Mouse (Mus musculus) bone marrow, adult 2 months (tissue): Measurements from ENCODE around the gene Rab5if. TPM values are rescaled to one million over a fixed set of nuclear protein-coding genes. Genes with fewer than 3 reads are reported as not detected.
A peak's percentile ranks its signal among the peaks of the same experiment; 100 is the strongest.
"Not testable (repeated sequence)": the region's sequence is repeated elsewhere in the genome, so short reads cannot be mapped to it uniquely, and the experiment has no call there.

Experiments
- H3K27ac ChIP-seq: fragments of 200-500 bp; 2 replicates; pipeline ENCODE4 v1.5.1; 2012; ENCODE audit warnings: low read depth, mild to moderate bottlenecking, control low read depth, inconsistent platforms, low read length; ENCODE audit not compliant: control insufficient read depth, poor library complexity, insufficient read depth
- H3K4me1 ChIP-seq: fragments of 200-500 bp; 2 replicates; pipeline ENCODE4 v1.6.1; 2011; ENCODE audit warnings: low read length; ENCODE audit not compliant: control insufficient read depth, insufficient read depth
- H3K4me3 ChIP-seq: fragments of 200-500 bp; replicated peaks from 2 replicates; pipeline ENCODE3; 2011; ENCODE audit warnings: mild to moderate bottlenecking, low read depth, low read length, control low read depth; ENCODE audit not compliant: control insufficient read depth
- CTCF ChIP-seq: fragments of 200-500 bp; IDR thresholded peaks from 2 replicates; pipeline ENCODE4 v1.5.1; 2011; ENCODE audit warnings: low read length, control low read depth; ENCODE audit not compliant: control insufficient read depth, insufficient read depth
- POLR2A ChIP-seq: fragments of 200-500 bp; IDR thresholded peaks from 2 replicates; pipeline ENCODE4 v1.6.1; 2011; ENCODE audit warnings: low read depth, mild to moderate bottlenecking, control low read depth, low read length, borderline replicate concordance; ENCODE audit not compliant: control insufficient read depth
- WGBS: fragments of 180-500 bp; shearing (Covaris S2); methylation state at CpG from one replicate; pipeline ENCODE4 v1.1.7; 2018; 5-methylcytosine and 5-hydroxymethylcytosine counted together
- polyA plus RNA-seq: library from polyadenylated mRNA; stranded (reverse); fragments of >200 nt; gene quantifications from 2 replicates; pipeline ENCODE4 v1.2.4, GENCODE M21; 2011; ENCODE audit warnings: low replicate concordance; ENCODE audit not compliant: missing spikeins, insufficient read depth, insufficient read length

The Rab5if gene
- 55.4 and 82.3 TPM in 2 replicates for polyA plus RNA-seq

DNA sequence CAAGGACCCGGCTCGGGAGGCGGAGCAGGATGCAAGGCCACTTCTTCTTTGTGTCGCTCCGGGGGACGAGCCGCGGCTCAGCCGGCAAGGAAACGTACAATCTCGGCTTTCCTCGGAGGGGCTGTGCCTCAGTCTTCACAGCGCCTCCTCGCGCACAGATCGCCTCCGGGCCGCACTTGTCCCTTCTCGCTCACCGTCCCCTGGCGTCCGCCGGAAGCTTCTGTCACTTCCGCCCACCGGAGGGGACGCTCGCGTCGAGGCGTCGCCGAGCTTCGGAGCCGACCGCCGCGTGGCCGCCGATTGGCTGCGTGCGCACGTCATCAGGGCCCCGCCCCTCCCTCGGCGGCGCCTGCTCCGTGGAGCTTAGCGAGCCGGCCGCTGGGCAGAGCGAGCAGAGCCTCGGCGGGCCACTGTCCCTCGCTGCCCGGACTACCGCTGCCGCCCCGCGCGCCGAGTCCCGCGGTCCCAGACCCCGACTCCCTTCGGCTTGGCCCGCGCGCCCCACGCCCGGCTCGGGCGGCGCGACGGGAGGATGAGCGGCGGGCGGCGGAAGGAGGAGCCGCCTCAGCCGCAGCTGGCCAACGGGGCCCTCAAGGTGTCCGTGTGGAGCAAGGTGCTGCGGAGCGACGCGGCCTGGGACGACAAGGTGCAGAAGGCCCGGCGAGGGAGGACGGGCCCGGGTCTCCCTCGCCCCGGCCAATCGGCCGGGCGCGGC is at the start of gene Rab5if:
Gene Rab5if, plus strand, starts transcription at position 357 of the 715 bp plus-strand sequence.
- under 1% methylated on average over 98 of the region's 98 CpGs for WGBS

DNA sequence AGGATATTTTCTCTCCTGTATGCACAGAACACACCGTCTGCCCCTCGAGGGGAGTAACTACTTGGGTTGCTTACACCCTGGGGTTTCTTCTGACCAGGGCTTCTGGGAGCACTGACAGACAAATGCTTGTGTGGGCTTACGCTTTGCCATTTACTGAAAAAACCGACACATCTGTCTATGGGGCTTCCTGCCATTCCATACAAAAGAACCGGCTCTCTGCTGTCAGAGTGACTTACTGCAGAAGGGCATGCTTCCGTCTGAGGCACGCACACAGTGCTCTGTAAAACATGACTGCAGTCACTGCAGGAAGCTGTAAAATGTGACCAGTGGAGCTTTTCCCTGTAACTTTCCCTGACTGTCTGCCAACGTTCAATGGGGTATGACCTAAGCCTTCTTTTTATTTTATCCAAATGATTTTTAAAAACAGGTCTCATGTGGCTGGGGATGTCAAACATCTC is 48.6 kb upstream of the Rab5if start:
- no peak overlapping the region for H3K27ac ChIP-seq
- H3K4me3 ChIP-seq: no peak overlapping the region
- WGBS: 11% methylated on average over 8 of the region's 8 CpGs

More for the DNA sequence above, at the start of gene Rab5if:
- H3K4me1 ChIP-seq: peaks cover 2% of the 10 kb centered on the region
- TF ChIP-seq POLR2A (peak; percentile 74; the same call in 1 of the 2 replicates), CTCF (peak; percentile 67; the same call in 1 of the 2 replicates)
- H3K27ac ChIP-seq: peak within 1 kb of the TSS; percentile 98
- peak within 1 kb of the TSS; percentile 91 for H3K4me3 ChIP-seq

GRCm38 (mm10) chr2:156814893-156815292 is 48.0 kb upstream of the Rab5if start:
- WGBS: 52% methylated on average over 5 of the region's 5 CpGs
- TF ChIP-seq POLR2A: no peak
- no peak for TF ChIP-seq CTCF
- H3K4me1 ChIP-seq: no peaks in the 10 kb centered on the region
- H3K4me3 ChIP-seq: no peak overlapping the region
- no peak overlapping the region for H3K27ac ChIP-seq

More for the DNA sequence above, 48.6 kb upstream of the Rab5if start:
- no peaks in the 10 kb centered on the region for H3K4me1 ChIP-seq
- no peak for TF ChIP-seq CTCF
- no peak for TF ChIP-seq POLR2A

DNA sequence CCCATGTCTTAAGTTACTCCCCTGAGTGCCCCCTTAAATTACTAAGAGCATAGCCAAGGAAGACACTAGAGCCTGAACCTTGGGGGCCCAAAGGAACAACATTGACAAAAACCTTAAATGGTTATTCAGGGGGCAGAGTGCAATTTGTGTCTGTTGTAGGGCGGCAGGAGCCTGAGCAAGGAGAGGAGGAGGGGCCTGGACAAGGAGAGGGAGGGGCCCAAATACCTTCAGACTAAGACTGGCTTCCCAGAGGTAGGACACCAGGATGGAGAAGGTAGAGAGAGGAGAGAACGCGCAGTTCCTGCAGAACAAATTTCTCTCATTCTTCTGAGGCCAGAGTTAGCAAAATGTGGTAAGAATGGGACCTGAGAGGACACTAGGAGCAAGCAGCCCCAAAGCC is 47.5 kb upstream of the Rab5if start:
- TF ChIP-seq POLR2A (no peak), CTCF (no peak)
- H3K4me1 ChIP-seq: no peaks in the 10 kb centered on the region
- no peak overlapping the region for H3K27ac ChIP-seq
- 92% methylated on average over 3 of the region's 3 CpGs for WGBS
- no peak overlapping the region for H3K4me3 ChIP-seq

- H3K4me1 ChIP-seq: no peaks in the 10 kb centered on the region
- WGBS: 74% methylated on average over 1 of the region's 1 CpGs
- no peak overlapping the region for H3K27ac ChIP-seq
- H3K4me3 ChIP-seq: no peak overlapping the region
- TF ChIP-seq CTCF (no peak), POLR2A (no peak)
Measured at GRCm38 (mm10) chr2:156816116-156816515, 46.8 kb upstream of the Rab5if start.

DNA sequence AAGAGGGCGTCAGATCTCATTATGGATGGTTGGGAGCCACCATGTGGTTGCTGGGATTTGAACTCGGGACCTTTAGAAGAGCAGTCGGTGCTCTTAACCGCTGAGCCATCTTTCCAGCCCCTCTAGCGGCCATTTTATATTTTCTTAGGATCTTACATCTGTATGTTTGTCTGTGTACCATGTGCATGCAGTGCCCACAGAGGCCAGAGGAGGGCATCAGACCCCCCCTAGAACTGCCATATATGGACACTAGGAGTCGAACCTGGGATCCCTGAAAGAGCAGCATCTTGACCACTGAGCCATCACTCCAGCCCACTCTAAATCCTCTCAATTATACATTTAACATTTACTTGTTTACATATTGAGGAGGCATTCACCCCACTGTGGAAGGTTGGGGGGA is 37.8 kb upstream of the Rab5if start:
- WGBS: 82% methylated on average over 6 of the region's 6 CpGs
- H3K4me3 ChIP-seq, H3K4me1 ChIP-seq, H3K27ac ChIP-seq: not testable (repeated sequence)

DNA sequence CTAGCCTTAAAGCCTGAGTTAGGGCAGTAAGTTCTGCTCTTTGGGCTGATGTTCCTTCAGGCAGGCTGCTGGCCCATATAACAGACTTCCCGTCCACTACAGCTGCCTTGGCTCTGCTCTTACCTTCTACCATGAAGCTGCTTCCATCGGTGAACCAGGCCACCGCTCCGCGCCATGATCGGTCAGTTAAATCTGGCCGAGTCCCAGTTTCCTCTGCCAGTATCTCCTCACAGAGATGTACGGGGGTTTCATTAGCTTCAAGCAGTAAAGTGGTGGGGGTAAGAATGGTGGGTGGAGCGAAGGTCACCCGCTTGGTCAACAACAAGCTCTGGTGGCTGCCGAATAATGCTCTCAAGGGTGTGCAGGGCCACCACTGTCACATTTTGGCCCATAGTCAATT is 28.6 kb upstream of the Rab5if start:
- TF ChIP-seq POLR2A (no peak), CTCF (no peak)
- H3K27ac ChIP-seq: no peak overlapping the region
- H3K4me1 ChIP-seq: no peaks in the 10 kb centered on the region
- no peak overlapping the region for H3K4me3 ChIP-seq
- 95% methylated on average over 11 of the region's 11 CpGs for WGBS

DNA sequence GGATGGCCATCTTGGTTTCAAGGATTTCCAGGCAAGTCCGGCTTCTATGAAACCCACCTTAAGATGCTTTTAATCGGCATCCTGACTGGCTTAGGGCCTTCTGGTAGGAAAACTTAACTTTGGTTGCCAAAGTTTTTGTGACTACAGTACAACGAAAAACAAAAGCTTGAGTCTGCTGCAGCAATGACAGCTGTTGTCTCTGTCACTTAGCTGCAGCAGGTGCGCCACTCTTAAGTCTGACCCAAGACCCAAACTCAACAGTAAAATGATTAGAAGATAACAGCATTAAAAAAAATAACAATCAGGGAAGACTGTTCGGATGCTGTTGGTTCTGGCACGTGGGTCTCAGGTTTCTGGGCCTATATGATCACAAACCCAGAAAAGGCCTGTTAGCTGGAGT is 24.1 kb upstream of the Rab5if start:
- no peak overlapping the region for H3K27ac ChIP-seq
- WGBS: 78% methylated on average over 6 of the region's 6 CpGs
- no peak overlapping the region for H3K4me3 ChIP-seq
- TF ChIP-seq POLR2A (no peak), CTCF (no peak)
- no peaks in the 10 kb centered on the region; the same call in 1 of the 2 replicates for H3K4me1 ChIP-seq
